Mouse (Mus musculus) small intestine, adult 2 months (tissue): ENCODE results near the gene Olfr622. TPM values are rescaled to one million over a fixed set of nuclear protein-coding genes. Genes with fewer than 3 reads are reported as not detected.

Experiments used
- H3K27ac ChIP-seq: fragments of 200-500 bp; 2 replicates; pipeline ENCODE4 v1.5.1; 2012; ENCODE audit warnings: low read depth, low read length, control low read depth, inconsistent platforms; ENCODE audit not compliant: insufficient read depth
- H3K27me3 ChIP-seq: fragments of 200-500 bp; 2 replicates; pipeline ENCODE4 v1.6.1; 2012; ENCODE audit warnings: mild to moderate bottlenecking, moderate library complexity, low read length, inconsistent platforms; ENCODE audit not compliant: control insufficient read depth, insufficient read depth
- H3K36me3 ChIP-seq: fragments of 200-500 bp; 2 replicates; pipeline ENCODE4 v1.6.1; 2012; ENCODE audit warnings: mild to moderate bottlenecking, low read length, control low read depth, inconsistent platforms; ENCODE audit not compliant: control insufficient read depth, insufficient read depth
- H3K4me1 ChIP-seq: fragments of 200-500 bp; 2 replicates; pipeline ENCODE4 v1.6.1; 2012; ENCODE audit warnings: low read length, inconsistent platforms, mixed read lengths; ENCODE audit not compliant: control insufficient read depth, insufficient read depth, insufficient read length
- H3K4me3 ChIP-seq: fragments of 200-500 bp; 2 replicates; pipeline ENCODE4 v1.5.1; 2012; ENCODE audit warnings: low read depth, mild to moderate bottlenecking, control low read depth, inconsistent platforms, low read length, moderate library complexity
- CTCF ChIP-seq: fragments of 200-500 bp; IDR thresholded peaks from 2 replicates; pipeline ENCODE4 v1.5.1; 2012; ENCODE audit warnings: low read depth, mild to moderate bottlenecking, control low read depth, inconsistent platforms, low read length, moderate library complexity, mixed read lengths; ENCODE audit not compliant: insufficient replicate concordance, insufficient read length; ENCODE audit errors: extremely low read depth
- POLR2A ChIP-seq: fragments of 200-500 bp; IDR thresholded peaks from 2 replicates; pipeline ENCODE4 v1.6.1; 2012; ENCODE audit warnings: low read depth, mild to moderate bottlenecking, control low read depth, inconsistent platforms, low read length, moderate library complexity
- WGBS: fragments of 180-500 bp; shearing (Covaris S2); methylation state at CpG from one replicate; pipeline ENCODE4 v1.1.7; 2018; 5-methylcytosine and 5-hydroxymethylcytosine counted together
- polyA plus RNA-seq: library from polyadenylated mRNA; depleted of rRNA; stranded (reverse); fragments of >200 nt; gene quantifications from 2 replicates; pipeline ENCODE4 v1.2.3, GENCODE M21; 2012; rRNA removed

Olfr622 gene
- polyA plus RNA-seq, 1 experiment = not detected

DNA sequence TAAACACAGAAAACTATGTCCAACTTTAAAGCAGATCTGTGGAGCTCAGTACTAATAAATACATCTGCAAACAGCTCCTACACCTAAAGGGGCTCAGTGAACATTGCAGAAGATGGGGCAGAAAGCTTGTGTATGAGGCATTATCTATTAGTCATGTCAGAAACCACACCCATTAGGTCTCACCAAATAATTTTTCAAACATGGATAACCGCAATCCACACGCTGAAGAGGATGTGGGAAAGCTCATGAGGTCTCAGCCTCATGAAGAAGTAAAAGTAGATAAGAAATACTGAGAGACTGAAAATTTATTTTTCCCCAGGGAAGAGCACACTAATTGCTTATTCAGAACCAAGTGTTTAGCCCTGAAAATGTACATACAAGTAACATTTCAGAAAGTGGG is 35.1 kb downstream of the Olfr622 start:
- no peaks in the 10 kb centered on the region for H3K36me3 ChIP-seq
- 77% methylated on average over 2 of the region's 2 CpGs for WGBS
- no peak overlapping the region for H3K27ac ChIP-seq
- H3K4me3 ChIP-seq = no peak overlapping the region
- TF ChIP-seq POLR2A (no peak), CTCF (no peak)
- no peaks in the 10 kb centered on the region for H3K27me3 ChIP-seq
- no peaks in the 10 kb centered on the region for H3K4me1 ChIP-seq

DNA sequence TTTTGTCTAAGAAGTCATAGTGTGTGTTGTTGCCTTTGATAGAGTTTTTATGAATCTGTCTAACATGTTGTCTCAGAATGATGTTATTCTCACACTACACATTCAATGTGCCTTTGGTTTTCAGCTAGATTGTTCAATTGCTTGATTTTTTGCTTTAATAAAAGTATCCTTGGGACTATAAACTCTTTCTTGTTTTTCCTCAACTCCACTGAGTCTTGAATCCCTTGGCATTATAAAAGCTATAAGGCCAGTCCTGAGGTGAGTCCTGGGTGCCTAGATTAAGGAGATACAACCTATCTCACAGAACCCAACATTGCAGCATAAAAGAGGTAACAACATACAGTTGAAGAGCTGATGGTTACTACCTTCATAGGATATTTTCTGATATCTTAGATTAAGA is 42.2 kb downstream of the Olfr622 start, which contains the start of gene Olfr619:
TSS of gene Olfr619 (plus strand) at position 301 of the 400 bp plus-strand sequence.
- Histone ChIP-seq H3K4me3 (no peak within 1 kb of the TSS), H3K27ac (no peak within 1 kb of the TSS), H3K27me3 (no peaks in the 10 kb centered on the region), H3K4me1 (no peaks in the 10 kb centered on the region), H3K36me3 (no peaks in the 10 kb centered on the region)
- no peak for TF ChIP-seq POLR2A

DNA sequence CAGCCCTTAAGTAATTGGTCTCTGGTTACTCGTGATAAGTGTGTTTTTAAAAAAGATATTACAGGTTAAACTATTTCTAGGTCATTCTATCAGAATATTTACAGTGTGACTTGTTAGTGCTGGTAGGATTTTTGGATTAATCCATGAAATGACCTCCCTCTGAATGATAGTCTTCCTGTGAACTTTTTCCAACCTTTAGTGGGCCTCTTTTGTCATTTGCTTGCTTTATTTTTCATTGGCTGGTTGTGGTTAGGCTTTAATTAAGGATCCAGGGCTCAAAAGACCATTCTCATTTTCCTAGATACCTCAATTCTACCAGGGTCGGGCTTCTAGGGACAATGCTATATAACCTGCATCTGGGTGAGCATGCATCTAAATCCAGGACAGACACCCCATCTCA is 52.7 kb downstream of the Olfr622 start, which contains the start of gene Olfr618:
TSS of gene Olfr618 (plus strand) at position 301 of the 400 bp plus-strand sequence.
- TF ChIP-seq CTCF = no peak
- no peak for TF ChIP-seq POLR2A
- Histone ChIP-seq H3K36me3 (no peaks in the 10 kb centered on the region), H3K27ac (no peak within 1 kb of the TSS), H3K4me3 (no peak within 1 kb of the TSS), H3K4me1 (no peaks in the 10 kb centered on the region), H3K27me3 (no peaks in the 10 kb centered on the region)
- WGBS = 53% methylated on average over 2 of the region's 2 CpGs

Other genes starting within 250 kb of the Olfr622 start
- not detected in 2 replicates for gene Usp17lc, start 227.6 kb downstream of the Olfr622 start, polyA plus RNA-seq
- gene Olfr605, start 197.3 kb downstream of the Olfr622 start, polyA plus RNA-seq = not detected in 2 replicates
- gene Olfr606, start 193.7 kb downstream of the Olfr622 start, polyA plus RNA-seq = not detected in 2 replicates
- gene Olfr607, start 178.6 kb downstream of the Olfr622 start, polyA plus RNA-seq = not detected in 2 replicates
- not detected in 2 replicates for gene Olfr608, start 172.8 kb downstream of the Olfr622 start, polyA plus RNA-seq
- not detected in 2 replicates for gene Olfr609, start 144.6 kb downstream of the Olfr622 start, polyA plus RNA-seq
- not detected in 2 replicates for gene Olfr610, start 130.6 kb downstream of the Olfr622 start, polyA plus RNA-seq
- gene Olfr611, start 121.9 kb downstream of the Olfr622 start, polyA plus RNA-seq = not detected in 2 replicates
- gene Olfr612, start 100.0 kb downstream of the Olfr622 start, polyA plus RNA-seq = not detected in 2 replicates
- not detected in 2 replicates for gene Olfr613, start 94.6 kb downstream of the Olfr622 start, polyA plus RNA-seq
- gene Olfr615, start 86.6 kb downstream of the Olfr622 start, polyA plus RNA-seq = not detected in 2 replicates
- not detected in 2 replicates for gene Olfr616, start 73.6 kb downstream of the Olfr622 start, polyA plus RNA-seq
- not detected in 2 replicates for gene Olfr617, start 69.6 kb downstream of the Olfr622 start, polyA plus RNA-seq
- gene Olfr618, start 52.6 kb downstream of the Olfr622 start, polyA plus RNA-seq = not detected in 2 replicates
- not detected in 2 replicates for gene Olfr619, start 42.1 kb downstream of the Olfr622 start, polyA plus RNA-seq
- gene Olfr620, start 30.2 kb downstream of the Olfr622 start, polyA plus RNA-seq = not detected in 2 replicates
- not detected in 2 replicates for gene Olfr623, start 21.0 kb upstream of the Olfr622 start, polyA plus RNA-seq
- not detected in 2 replicates for gene Olfr624, start 28.5 kb upstream of the Olfr622 start, polyA plus RNA-seq
- gene Olfr625-ps1, start 40.0 kb upstream of the Olfr622 start, polyA plus RNA-seq = not detected in 2 replicates
- not detected in 2 replicates for gene Olfr243, start 72.0 kb upstream of the Olfr622 start, polyA plus RNA-seq
- not detected in 2 replicates for gene Olfr628, start 87.7 kb upstream of the Olfr622 start, polyA plus RNA-seq
- gene Olfr629, start 102.2 kb upstream of the Olfr622 start, polyA plus RNA-seq = not detected in 2 replicates
- gene Olfr630, start 114.6 kb upstream of the Olfr622 start, polyA plus RNA-seq = not detected in 2 replicates
- not detected in 2 replicates for gene Olfr69, start 128.9 kb upstream of the Olfr622 start, polyA plus RNA-seq
- not detected in 2 replicates for gene Olfr68, start 137.0 kb upstream of the Olfr622 start, polyA plus RNA-seq
- gene Olfr67, start 149.1 kb upstream of the Olfr622 start, polyA plus RNA-seq = not detected in 2 replicates
- 7.2 and 8.9 TPM in 2 replicates for gene Hbb-bt, start 171.3 kb upstream of the Olfr622 start, polyA plus RNA-seq
- 59.9 and 74.9 TPM in 2 replicates for gene Hbb-bs, start 185.4 kb upstream of the Olfr622 start, polyA plus RNA-seq
- not detected in 2 replicates for gene Hbb-bh2, start 197.8 kb upstream of the Olfr622 start, polyA plus RNA-seq
- gene Hbb-bh1, start 200.5 kb upstream of the Olfr622 start, polyA plus RNA-seq = not detected in 2 replicates
- not detected in 2 replicates for gene Hbb-y, start 210.5 kb upstream of the Olfr622 start, polyA plus RNA-seq
- not detected in 2 replicates for gene Olfr66, start 243.6 kb upstream of the Olfr622 start, polyA plus RNA-seq